Mouse (Mus musculus) heart, adult 9 months (tissue): ENCODE measurements at regions not wholly inside any gene's neighbourhood (a gene's known extent, or its start where the extent isn't known, plus 50 kb on each side); places are given as distances from the start of the nearest gene placed in this dataset.

Source experiments
- DNase-seq, 2 experiments: peaks; one replicate each; pipeline ENCODE4 v3.0.0; 2022; ENCODE audit warnings: low spot score in 2 of 2

GRCm38 (mm10) chr15:62625406-62625805, 1219.6 kb downstream of the Gsdmc2 start:
- DNase-seq, result no peak

DNA sequence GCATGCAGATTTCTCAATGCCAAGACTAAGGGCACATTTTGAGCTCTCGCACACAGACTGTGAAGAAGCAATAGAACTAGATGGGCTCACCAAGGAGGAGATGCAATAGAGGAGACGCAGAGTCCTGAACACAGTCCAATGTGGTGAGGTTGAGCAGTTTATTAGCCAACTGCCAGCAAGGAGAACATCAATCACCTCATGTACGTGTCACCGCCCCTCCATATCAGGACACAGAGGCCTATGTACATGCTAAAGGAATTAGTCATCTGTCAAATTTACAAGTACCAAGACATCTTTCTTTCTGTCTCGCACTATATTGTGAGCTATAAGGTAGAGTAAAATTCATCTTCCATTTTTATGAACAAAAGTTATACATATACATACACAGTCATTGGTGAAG, 1228.9 kb downstream of the Gsdmc2 start:
- no peak for DNase-seq

DNA sequence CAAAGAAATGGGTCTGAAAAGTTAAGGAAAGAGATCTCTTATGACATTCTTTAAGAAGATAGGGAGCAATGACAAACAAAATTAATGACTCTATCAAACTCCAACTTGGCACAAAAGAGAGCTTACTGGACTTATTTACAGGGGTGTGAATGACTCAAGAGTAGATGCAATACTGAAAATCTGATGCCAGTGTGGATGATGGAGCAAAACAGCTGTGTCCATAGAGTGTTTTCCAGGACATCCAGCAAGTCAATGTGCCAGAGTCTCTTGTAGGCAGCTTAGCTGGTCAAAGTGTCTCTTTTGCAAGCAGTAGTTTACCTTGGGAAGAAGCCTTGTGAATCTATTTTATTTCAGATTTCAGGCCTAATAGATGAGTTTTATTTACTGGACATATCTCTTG, 1248.2 kb downstream of the Gsdmc2 start:
- DNase-seq, result no peak

GRCm38 (mm10) chr15:62588580-62588979, 1256.4 kb downstream of the Gsdmc2 start:
- no peak for DNase-seq

DNA sequence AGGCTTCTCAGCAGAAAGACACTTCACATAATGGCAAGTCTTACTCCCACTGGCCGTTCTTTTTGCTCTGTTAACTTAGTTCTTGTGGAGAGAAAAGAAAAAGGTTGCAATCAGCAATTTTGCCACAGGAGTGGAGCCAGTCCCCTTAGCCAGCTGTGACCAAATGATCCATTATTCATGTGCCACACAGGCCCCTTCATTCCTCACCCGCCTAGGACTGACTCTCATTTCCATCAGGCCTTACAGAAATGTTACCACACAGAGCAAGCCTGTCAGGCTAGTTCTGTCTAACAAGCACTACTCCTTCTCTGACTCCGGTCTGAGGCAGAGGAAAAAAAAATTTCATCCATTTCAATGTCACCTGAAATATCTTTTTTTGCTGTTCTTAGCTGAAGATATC, 1266.2 kb downstream of the Gsdmc2 start:
- no peak for DNase-seq

GRCm38 (mm10) chr15:62575791-62576190, 1269.2 kb downstream of the Gsdmc2 start:
- DNase-seq, result no peak

DNA sequence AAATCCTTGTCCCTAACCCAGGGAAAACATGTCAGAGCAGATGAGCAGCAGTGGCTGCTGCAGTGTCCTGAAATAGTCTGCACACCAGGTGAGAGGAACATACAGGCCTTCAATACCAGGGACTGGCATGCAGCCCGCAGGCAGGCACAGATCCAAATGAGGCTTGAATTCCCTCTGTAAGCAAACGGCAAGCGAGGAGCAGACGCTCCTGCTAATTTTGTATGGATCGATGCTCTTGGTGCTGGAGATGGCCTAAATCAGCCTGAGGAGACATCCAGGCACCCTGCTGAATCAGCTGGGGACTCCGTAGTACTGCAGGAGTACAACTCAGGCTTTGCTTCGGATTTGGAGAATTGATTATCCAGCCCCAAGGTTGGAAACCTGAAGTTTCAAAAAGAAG, 1273.2 kb downstream of the Gsdmc2 start:
- DNase-seq, result no peak

GRCm38 (mm10) chr15:62568788-62569713, 1275.9 kb downstream of the Gsdmc2 start:
- no peak for DNase-seq

DNA sequence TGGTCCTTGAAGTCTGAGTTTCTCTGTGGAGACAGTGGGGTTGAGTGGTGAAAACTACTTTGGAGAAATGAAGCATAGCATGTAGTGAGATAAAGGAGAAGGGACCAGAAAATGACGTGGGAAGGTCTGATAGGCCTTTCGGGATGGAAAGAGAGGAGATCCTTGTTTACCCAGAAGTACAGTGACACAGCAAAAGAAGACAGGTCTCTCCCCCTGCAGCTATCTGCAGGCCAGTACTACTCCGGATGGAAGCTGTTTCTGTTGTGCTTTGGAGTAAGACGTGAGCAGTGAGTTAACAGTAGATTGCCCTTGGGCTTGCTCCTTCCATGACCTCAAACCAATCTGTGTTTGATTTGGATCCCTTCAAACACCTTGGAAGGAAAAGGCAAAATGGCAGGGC, 1277.5 kb downstream of the Gsdmc2 start:
- no peak for DNase-seq

DNA sequence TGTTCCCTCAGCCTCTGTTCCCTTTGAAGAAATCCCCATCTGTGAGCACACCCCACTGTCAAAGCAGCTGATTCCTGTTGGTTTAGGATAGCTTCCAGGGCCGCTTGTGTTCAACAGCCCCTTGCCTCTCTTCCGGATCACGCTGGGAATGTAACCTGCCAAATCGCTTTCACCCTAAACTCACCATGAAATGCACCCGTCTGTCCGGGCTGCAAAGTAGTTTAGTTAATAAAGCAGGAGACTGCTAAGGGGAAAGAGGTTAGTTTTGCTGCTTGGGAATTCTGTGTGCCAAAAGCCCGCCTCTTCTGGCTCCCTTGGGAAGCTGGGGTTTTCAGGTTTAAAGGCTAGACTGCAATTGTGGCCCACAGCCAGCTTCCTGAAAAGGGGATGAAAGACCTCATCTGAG, 1278.9 kb downstream of the Gsdmc2 start:
- peak; percentile 33 to 48 for DNase-seq

DNA sequence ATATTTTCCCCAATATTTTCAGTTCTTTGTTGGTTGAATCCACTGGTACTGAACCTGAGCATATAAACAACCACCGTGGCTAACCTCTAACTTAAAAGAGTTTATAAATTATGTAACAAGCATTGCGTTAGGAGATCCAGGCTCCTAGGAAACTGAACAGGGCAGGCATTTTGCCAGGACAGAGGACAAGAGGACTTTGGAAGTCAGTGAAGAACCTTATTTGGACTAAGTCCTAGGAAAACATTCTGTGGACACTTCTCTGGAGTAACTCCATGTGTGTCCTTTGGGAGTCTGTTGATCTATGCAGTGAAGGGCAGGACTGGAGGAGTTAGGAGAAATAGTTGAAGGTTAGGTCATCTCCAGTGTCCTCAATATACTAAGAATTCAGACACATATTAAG, 1311.7 kb downstream of the Gsdmc2 start:
- DNase-seq, result peak; percentile 28 to 30

DNA sequence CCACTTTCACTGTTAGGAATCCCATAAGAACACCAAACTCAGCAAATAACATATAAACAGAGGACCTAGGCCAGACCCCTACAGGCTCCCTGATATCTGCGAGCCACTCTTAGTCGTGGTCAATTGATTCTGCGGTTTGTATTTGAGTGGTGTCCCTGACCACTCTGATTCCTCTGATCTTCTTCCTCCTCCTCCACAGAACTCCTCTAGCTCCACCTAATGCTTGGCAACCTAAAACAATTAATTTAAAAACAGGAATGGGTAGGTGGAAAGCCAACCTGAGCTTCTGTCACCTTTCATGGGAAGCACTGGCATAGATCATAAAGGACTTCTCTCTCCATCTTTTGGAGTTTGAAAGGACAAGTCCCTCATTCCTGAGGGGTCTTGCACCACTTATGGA, 1316.0 kb downstream of the Gsdmc2 start:
- DNase-seq, result no peak

GRCm38 (mm10) chr15:62524628-62525027, 1320.3 kb downstream of the Gsdmc2 start:
- DNase-seq, result no peak

- DNase-seq, result no peak
These were observed 1320.8 kb downstream of the Gsdmc2 start for GRCm38 (mm10) chr15:62524135-62524534.

GRCm38 (mm10) chr15:62513462-62513861, 1331.5 kb downstream of the Gsdmc2 start:
- peak; percentile 8 to 33 for DNase-seq

- DNase-seq, result no peak
These were observed 1333.5 kb downstream of the Gsdmc2 start for GRCm38 (mm10) chr15:62511461-62511860.

DNA sequence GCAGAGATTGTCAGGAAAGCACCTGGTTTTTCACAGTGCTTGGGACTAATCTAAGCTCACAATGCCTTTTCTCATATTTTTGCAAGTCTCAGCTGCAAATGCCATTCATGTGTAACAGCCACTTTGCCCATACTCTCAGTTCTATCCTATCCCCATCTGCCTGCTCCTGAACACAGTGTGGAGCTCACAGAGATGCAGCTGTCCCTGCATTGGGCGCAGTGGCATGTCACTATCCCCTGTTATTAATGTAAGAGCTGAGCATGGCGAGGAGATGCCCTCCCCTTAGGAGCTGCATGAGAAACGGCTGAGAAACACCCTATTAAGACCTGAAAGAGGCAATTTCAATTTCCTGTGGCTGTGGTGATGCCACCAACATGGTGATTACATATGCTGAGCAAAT, 1341.1 kb downstream of the Gsdmc2 start:
- no peak for DNase-seq

DNA sequence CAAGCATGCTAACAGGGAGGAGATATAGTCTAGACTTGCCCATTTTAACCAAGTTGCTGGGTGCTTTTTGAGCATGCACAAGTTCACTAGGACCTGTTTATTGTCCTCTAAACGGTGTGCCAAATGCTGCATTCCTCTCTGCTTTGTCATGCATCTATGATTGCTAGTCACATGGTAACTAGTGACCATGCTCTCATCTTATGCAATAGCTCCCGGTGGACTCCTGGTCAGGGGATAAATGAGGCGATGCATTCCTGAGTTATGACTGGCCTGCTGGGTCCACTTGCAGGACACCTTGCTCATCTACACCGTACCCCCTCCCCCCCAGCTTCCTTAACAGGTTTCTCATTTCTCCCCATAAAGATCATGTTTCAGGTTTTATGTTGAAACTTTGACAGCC, 1344.0 kb downstream of the Gsdmc2 start:
- DNase-seq, result peak; percentile 15 to 48

GRCm38 (mm10) chr15:62500522-62500921, 1344.5 kb downstream of the Gsdmc2 start:
- no peak for DNase-seq

DNA sequence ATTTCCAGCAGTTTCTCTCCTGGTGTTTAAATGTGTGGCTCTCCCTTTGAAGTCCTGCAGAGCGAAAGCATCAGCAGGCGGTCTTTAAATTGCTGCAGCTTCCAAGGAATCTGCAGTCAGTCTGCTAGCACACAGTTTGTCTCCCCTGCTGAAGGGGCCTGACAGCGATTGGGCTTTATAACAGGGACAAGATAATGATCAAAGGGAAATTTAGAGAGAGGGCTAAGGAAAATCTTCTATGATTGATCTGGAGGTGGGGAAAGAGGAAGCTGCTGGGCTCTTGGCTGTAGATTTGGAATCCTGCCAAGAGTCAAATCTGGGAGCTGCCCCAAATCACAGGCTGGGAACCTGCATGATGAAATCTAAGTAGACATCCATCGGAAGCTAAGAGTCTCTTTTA, 1348.8 kb downstream of the Gsdmc2 start:
- no peak for DNase-seq

DNA sequence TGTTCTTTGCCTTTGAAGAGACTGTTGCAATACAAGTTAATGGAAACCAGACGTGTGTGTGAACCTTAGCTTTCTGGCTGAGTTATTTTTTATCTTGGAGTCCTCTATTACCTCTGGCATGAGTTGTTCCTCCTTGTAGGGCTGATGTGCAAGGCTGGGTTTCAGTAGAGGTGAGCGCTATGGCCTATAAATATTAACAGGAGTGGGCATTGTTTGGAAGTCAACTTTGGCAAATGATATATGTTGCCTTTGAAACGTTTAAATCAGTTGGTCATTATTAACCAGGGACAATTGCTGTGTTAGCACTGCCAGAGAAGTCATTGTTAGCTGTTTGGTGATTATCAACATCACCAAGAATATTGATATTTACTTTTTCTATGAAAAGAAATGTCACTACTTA, 1352.6 kb downstream of the Gsdmc2 start:
- DNase-seq, result no peak

DNA sequence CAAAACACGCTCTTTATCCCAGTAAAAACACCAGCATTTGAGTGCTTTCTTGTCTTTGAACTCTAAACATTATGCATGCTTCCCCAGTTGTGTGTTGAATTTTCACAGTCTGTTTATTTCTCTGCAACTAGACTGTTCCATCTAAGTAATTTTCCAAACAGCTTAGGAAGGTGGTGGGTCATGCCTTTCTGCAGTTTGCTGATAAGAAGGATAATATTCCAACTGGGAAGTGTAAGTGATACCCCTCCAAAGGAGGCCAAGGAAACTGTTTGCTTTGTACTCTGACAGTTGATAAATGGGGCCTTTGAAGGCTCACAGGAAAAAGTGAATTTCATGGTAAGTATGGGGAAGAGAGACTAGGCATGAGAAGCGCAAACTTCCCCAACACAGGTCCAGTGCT, 1354.4 kb downstream of the Gsdmc2 start:
- DNase-seq, result no peak

GRCm38 (mm10) chr15:62486540-62486939, 1358.4 kb downstream of the Gsdmc2 start:
- no peak for DNase-seq

- no peak for DNase-seq
These were observed 1360.6 kb downstream of the Gsdmc2 start for GRCm38 (mm10) chr15:62484350-62484749.
